Mouse (Mus musculus): Measurements from ENCODE around the gene Pgs1.

- TF ChIP-seq EP300 (IDR thresholded peaks at IDR 0.05; ENCODE audit: insufficient read depth, low read depth, low read length) (no peak), CTCF (IDR thresholded peaks at IDR 0.05) (no peak), POLR2A (IDR thresholded peaks at IDR 0.05; ENCODE audit: insufficient read depth, low read depth, low read length) (no peak)
Measured at GRCm38 (mm10) chr11:117977694-117978360, 8.3 kb upstream of the Pgs1 start.
